Mouse (Mus musculus): ENCODE measurements at regions not wholly inside any gene's neighbourhood (a gene's known extent, or its start where the extent isn't known, plus 50 kb on each side); places are given as distances from the start of the nearest gene placed in this dataset.
A peak's percentile ranks its signal among the peaks of the same experiment; 100 is the strongest.

DNA sequence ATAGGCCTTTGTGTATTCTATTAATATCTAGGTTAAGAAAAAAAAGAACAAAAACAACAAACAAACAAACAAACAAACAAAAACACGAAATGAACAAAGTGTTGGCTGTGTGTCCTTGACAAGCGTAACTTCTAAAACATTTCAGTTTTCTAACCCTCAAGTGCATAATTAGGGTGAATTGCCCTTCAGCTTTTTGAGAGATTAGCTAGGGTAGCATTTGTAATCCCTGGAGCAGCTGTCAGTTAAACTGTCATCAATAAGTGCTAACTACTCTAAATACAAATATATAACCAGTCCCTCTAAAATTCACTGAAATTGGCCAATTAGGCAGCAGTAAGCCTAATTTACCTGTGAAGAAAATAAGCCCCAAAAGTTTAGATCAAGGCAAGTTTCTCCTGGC lies 467.6 kb downstream of the Gabrg2 start:
- DNase-seq = no peak

DNA sequence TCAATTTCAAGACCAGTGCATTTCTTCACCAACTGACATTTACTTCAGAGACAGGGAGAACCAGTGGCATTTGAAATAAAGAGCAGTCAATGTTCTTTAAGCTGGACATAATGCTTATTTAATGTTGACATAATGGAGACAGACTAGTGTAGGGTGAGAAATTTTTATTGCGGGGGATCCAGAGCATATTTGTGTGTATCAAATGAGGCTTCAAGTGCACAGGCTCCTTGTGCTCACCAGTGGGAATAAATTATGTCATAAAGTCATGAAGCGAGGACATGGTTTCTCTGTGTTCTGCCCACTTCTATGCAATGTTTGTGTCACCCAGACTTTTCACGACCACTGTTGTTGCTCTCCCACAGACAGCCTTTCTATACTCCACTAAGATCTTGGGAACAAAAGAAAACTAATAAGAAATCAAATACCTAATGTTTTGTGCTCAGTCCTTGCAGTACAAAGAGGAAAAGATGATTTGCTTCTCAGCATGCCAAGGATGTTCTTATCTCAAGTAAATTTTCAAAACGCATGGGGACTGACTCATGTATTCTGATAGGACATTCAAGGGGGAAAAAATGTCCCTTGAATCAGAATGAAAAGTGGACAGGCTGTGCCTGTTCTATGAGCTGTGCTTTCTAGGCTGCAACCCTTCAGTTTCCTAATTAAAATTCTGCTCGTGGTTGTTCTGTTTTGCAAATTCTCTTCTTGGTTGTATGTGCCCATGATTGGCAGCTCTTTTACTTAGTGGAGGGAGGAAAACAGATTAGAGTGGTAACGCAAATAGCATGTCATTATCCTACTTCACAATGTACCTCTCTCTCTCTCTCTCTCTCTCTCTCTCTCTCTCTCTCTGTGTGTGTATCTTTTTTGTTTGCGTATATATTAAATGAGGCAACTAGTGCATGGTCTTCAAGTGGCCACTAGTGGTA lies 468.4 kb downstream of the Gabrg2 start:
- no peak for DNase-seq

GRCm38 (mm10) chr11:41524979-41525378 lies 475.7 kb downstream of the Gabrg2 start:
- DNase-seq = no peak

DNA sequence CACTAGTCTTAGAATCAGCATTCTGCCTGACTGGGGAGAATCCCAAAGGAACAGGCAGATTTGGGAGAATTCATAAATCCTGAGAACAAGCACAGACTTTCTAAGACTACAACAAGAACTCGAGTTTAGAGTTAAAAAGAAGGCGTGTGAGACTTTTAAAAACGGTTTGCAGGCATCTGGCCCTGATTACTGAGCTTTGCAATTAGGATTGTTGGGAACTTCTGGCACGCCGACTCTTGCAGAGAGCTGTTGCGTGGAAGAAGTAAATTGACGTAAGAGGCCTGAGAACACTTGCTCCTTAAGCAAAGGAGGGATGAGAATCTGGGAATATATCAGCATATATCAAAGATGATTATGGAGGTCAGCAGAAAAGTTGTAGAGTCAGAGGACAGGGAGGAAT lies 507.4 kb downstream of the Gabrg2 start:
- DNase-seq = no peak

GRCm38 (mm10) chr11:41491966-41492365 lies 508.7 kb downstream of the Gabrg2 start:
- DNase-seq = no peak

- DNase-seq = no peak
These were observed 509.4 kb downstream of the Gabrg2 start for GRCm38 (mm10) chr11:41491279-41491678.

DNA sequence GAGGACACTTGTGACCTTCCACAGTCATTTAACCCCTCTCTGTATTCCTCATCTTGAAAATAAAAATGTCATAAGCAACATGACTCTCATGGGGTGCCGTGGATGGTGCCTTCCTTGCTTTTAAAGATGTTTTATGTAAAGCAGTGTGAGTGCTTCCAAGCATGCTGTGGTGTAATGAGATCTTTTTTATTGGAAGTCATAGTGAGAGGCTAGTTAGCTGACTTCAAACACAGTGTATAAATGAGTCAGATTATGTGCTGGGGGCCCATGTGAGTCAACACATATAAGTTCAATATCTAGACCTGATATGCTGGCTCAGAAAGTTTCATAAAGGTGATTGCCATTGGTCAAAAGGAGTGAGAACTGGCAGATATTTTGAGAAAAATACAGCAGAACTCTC lies 516.8 kb downstream of the Gabrg2 start:
- DNase-seq = no peak

GRCm38 (mm10) chr11:41470938-41471633 lies 529.6 kb downstream of the Gabrg2 start:
- DNase-seq = peak; percentile 4 to 14

GRCm38 (mm10) chr11:41467330-41467729 lies 533.3 kb downstream of the Gabrg2 start:
- no peak for DNase-seq

- DNase-seq = no peak
These were observed 566.8 kb downstream of the Gabrg2 start for GRCm38 (mm10) chr11:41433846-41434245.

GRCm38 (mm10) chr11:41425592-41425991 lies 575.1 kb downstream of the Gabrg2 start:
- no peak for DNase-seq

All from kidney, postnatal 4 days (tissue).